Mouse (Mus musculus): Measurements from ENCODE around the gene Cebpg.

- TF ChIP-seq CTCF (IDR thresholded peaks at IDR 0.05; ENCODE audit: low read depth, low read length) = no peak
- no peak for TF ChIP-seq POLR2A (IDR thresholded peaks at IDR 0.05; ENCODE audit: borderline replicate concordance, low read depth, low read length)
Measured at GRCm38 (mm10) chr7:35035565-35035964, 20.8 kb downstream of the Cebpg start.

Data from bone marrow macrophage, adult 2 months (primary cell).